Mouse (Mus musculus) heart, postnatal 4 days (tissue): ENCODE results near the gene Trcg1. TPM values are rescaled to one million over a fixed set of nuclear protein-coding genes. Genes with fewer than 3 reads are reported as not detected.

Experiments
- DNase-seq: peaks from one replicate; pipeline ENCODE4 v3.0.0; 2021
- total RNA-seq, 2 experiments: library from RNA; stranded (reverse); gene quantifications; 2 replicates each; pipeline ENCODE4 v1.2.3; 2021

The Trcg1 gene
- total RNA-seq, 2 experiments from 2014 or later = not detected

GRCm38 (mm10) chr9:57233142-57233541, 3.2 kb upstream of the Trcg1 start:
- DNase-seq = no peak

GRCm38 (mm10) chr9:57233767-57234166, 2.6 kb upstream of the Trcg1 start:
- no peak for DNase-seq

- DNase-seq = no peak
These were observed 1.3 kb downstream of the Trcg1 start for GRCm38 (mm10) chr9:57237705-57238104.

GRCm38 (mm10) chr9:57238220-57238619, 1.9 kb downstream of the Trcg1 start:
- DNase-seq = no peak

- no peak for DNase-seq
These were observed 4.8 kb downstream of the Trcg1 start for GRCm38 (mm10) chr9:57241111-57241510.

GRCm38 (mm10) chr9:57242916-57243315, 6.6 kb downstream of the Trcg1 start:
- DNase-seq = no peak

GRCm38 (mm10) chr9:57244106-57244685, 7.8 kb downstream of the Trcg1 start:
- no peak for DNase-seq

GRCm38 (mm10) chr9:57246482-57246881, 10.1 kb downstream of the Trcg1 start:
- no peak for DNase-seq

- DNase-seq = no peak
These were observed 10.9 kb downstream of the Trcg1 start for GRCm38 (mm10) chr9:57247201-57247671.

GRCm38 (mm10) chr9:57248030-57248942, 11.9 kb downstream of the Trcg1 start:
- no peak for DNase-seq

GRCm38 (mm10) chr9:57250026-57250425, 13.7 kb downstream of the Trcg1 start:
- no peak for DNase-seq

GRCm38 (mm10) chr9:57251139-57251538, 14.8 kb downstream of the Trcg1 start:
- DNase-seq = no peak

- DNase-seq = no peak
These were observed 17.7 kb downstream of the Trcg1 start for GRCm38 (mm10) chr9:57254061-57254460.

- DNase-seq = no peak
These were observed 18.6 kb downstream of the Trcg1 start for GRCm38 (mm10) chr9:57254823-57255495.

GRCm38 (mm10) chr9:57256309-57256708, 20.0 kb downstream of the Trcg1 start:
- no peak for DNase-seq

GRCm38 (mm10) chr9:57256861-57257260, 20.5 kb downstream of the Trcg1 start:
- no peak for DNase-seq

- DNase-seq = no peak
These were observed 21.3 kb downstream of the Trcg1 start for GRCm38 (mm10) chr9:57257627-57258026.

- DNase-seq = peak; percentile 97
These were observed 23.4 kb downstream of the Trcg1 start for GRCm38 (mm10) chr9:57259736-57260135.

- no peak for DNase-seq
These were observed 24.6 kb downstream of the Trcg1 start for GRCm38 (mm10) chr9:57260940-57261339.

- peak; percentile 73 for DNase-seq
These were observed 25.2 kb downstream of the Trcg1 start for GRCm38 (mm10) chr9:57261516-57261912.

- peak; percentile 81 for DNase-seq
These were observed 25.8 kb downstream of the Trcg1 start, which contains the start of gene 1700017B05Rik for GRCm38 (mm10) chr9:57261913-57262794. Gene 1700017B05Rik, minus strand, starts transcription at chr9:57262612.
